Mouse (Mus musculus) forebrain, embryonic 13.5 days (tissue): ENCODE results near the gene Coro2b. TPM values are rescaled to one million over a fixed set of nuclear protein-coding genes. Genes with fewer than 3 reads are reported as not detected.

Experiments
- ATAC-seq: fragments of 200-750 bp; cut with Nextera tagmentation; 2 replicates; pipeline ENCODE4 v1.8.0; 2017
- H3K27ac ChIP-seq: fragments of 300-500 bp; sonication (generic); 2 replicates; pipeline ENCODE4 v1.5.1; 2015; ENCODE audit warnings: inconsistent platforms, mild to moderate bottlenecking, moderate library complexity
- H3K27me3 ChIP-seq: fragments of 300-500 bp; sonication (generic); 2 replicates; pipeline ENCODE4 v1.6.1; 2015; ENCODE audit warnings: mild to moderate bottlenecking, inconsistent platforms
- H3K36me3 ChIP-seq: fragments of 300-500 bp; sonication (generic); 2 replicates; pipeline ENCODE4 v1.6.1; 2015; ENCODE audit warnings: mild to moderate bottlenecking, inconsistent platforms; ENCODE audit not compliant: poor library complexity, severe bottlenecking
- H3K4me1 ChIP-seq: fragments of 300-500 bp; sonication (generic); 2 replicates; pipeline ENCODE4 v1.6.1; 2015; ENCODE audit warnings: inconsistent platforms
- H3K4me2 ChIP-seq: fragments of 300-500 bp; sonication (generic); 2 replicates; pipeline ENCODE4 v1.6.1; 2015; ENCODE audit warnings: inconsistent platforms, mild to moderate bottlenecking, moderate library complexity
- H3K4me3 ChIP-seq: fragments of 300-500 bp; sonication (generic); 2 replicates; pipeline ENCODE4 v1.5.1; 2015; ENCODE audit warnings: mild to moderate bottlenecking, inconsistent platforms
- H3K9ac ChIP-seq: fragments of 300-500 bp; sonication (generic); 2 replicates; pipeline ENCODE4 v1.6.1; 2015; ENCODE audit warnings: mild to moderate bottlenecking, inconsistent platforms
- H3K9me3 ChIP-seq: fragments of 300-500 bp; sonication (generic); replicated peaks from 2 replicates; pipeline ENCODE4 v1.6.1; 2016; ENCODE audit warnings: inconsistent platforms
- WGBS: fragments of 180-500 bp; shearing (Covaris S2); methylation state at CpG from one replicate; pipeline ENCODE4 v1.1.7; 2015; 5-methylcytosine and 5-hydroxymethylcytosine counted together
- polyA plus RNA-seq: library from polyadenylated mRNA; unstranded; fragments of >200 nt; fragmentation: Nextera tagmentation; extraction: Ambion mirVana; gene quantifications from 2 replicates; pipeline ENCODE4 v1.2.1, GENCODE M21; 2015

The Coro2b gene
- polyA plus RNA-seq, 1 experiment from 2014 or later, result 37.0 TPM

DNA sequence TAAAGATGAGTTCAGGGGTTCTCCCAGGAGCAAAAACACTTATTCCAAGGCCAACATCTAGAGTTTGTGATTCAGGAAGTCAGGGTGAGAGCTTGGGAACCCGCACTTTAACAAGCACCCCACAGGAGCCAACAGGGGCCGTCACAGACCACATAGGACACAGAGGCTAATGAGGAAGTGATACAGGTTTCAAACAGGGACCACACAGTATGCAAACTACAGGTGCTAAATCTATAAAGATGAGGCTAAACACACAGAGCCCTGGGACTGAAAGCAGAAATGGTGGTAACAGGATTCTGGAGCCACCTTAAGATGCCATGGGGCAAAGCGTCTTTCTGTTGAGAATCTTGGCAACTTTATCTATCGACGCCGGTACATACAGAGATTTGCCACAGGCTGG is 27.2 kb downstream of the Coro2b start:
- Histone ChIP-seq H3K36me3 (no peaks in the 10 kb centered on the region), H3K4me1 (peaks cover 62% of the 10 kb centered on the region), H3K27me3 (no peaks in the 10 kb centered on the region), H3K9ac (no peak overlapping the region), H3K4me2 (no peak overlapping the region), H3K27ac (peak overlapping the region; percentile 63; the same call in 1 of the 2 replicates), H3K4me3 (no peak overlapping the region), H3K9me3 (no peaks in the 10 kb centered on the region)
- no peak for ATAC-seq
- 89% methylated on average over 6 of the region's 6 CpGs for WGBS

DNA sequence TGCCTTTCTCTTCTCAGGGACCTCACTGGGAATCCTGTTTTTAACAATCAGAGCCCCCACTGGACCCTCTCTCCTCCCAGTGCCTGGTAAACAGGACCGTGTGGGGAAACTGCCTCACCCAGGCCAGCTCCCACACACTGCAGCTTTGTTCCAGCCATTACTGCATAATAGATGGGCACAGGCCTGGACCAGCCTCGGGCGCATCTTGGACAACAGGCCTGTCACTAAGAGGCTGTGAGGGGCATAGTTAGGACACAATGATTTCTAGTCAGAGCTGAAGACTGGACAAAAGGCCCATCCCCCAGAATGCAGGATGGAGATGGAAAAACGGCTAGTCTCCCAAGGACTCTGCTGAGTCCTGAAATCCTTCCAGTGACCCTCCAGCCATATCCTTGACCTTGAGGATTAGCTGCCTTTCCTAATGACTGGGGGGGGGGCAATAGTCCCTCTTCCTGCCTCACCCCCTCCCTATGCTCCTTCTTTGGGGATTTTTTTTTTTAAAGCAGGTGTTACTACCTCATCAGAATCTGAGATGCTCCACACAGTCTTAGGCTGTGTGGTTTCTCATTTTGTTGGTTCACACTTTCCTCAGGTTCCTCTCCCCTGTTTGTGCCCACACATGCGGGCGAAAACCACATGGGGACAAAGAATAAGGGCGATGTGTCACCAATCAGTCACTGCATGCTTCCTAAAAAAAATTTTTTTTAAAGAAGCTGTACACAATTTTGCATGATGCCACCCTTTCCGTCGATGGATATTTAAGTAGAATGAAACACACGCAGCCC is 27.9 kb downstream of the Coro2b start:
- H3K9ac ChIP-seq, result peak overlapping the region; percentile 37
- no peak overlapping the region for H3K4me3 ChIP-seq
- H3K36me3 ChIP-seq, result no peaks in the 10 kb centered on the region
- H3K4me1 ChIP-seq, result peaks cover 62% of the 10 kb centered on the region
- H3K27me3 ChIP-seq, result no peaks in the 10 kb centered on the region
- no peaks in the 10 kb centered on the region for H3K9me3 ChIP-seq
- no peak overlapping the region for H3K4me2 ChIP-seq
- WGBS, result 61% methylated on average over 10 of the region's 10 CpGs
- ATAC-seq, result no peak
- peak overlapping the region; percentile 54 for H3K27ac ChIP-seq

DNA sequence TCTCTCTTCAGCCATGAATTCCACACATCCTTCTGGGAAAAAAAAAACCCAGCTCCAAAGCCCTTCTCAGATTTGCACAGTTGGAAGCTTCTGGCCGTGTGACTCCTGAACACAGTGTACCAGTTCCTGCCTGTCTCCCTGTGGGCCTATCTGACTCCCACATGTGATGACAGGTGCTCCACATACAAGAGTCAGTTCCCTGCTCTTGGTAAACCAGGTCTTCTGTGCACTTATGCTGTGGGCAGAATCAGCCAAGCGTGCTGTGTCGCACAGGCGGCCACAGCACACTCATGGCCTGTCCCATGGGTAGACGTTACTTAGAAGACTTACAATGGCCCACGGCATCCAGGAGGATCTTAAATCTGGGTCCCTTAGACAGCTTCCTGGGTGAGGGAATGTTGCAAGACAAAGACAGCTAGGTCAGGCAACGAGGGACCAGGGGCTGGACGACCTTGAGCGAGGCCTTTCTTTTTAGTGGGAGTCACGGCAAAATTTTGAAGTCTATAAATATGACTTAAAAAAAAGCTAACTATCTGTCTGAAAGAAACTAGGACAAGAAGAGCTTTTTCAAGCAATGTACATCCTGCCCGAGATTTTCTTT is 30.3 kb downstream of the Coro2b start:
- Histone ChIP-seq H3K9me3 (no peaks in the 10 kb centered on the region), H3K4me2 (no peak overlapping the region), H3K27ac (0 out of 2 replicates have a peak overlapping the region, but pooled peaks have one; percentile 22), H3K4me3 (no peak overlapping the region), H3K36me3 (no peaks in the 10 kb centered on the region), H3K4me1 (peaks cover 56% of the 10 kb centered on the region), H3K9ac (no peak overlapping the region), H3K27me3 (no peaks in the 10 kb centered on the region)
- no peak for ATAC-seq
- WGBS, result 90% methylated on average over 11 of the region's 11 CpGs

DNA sequence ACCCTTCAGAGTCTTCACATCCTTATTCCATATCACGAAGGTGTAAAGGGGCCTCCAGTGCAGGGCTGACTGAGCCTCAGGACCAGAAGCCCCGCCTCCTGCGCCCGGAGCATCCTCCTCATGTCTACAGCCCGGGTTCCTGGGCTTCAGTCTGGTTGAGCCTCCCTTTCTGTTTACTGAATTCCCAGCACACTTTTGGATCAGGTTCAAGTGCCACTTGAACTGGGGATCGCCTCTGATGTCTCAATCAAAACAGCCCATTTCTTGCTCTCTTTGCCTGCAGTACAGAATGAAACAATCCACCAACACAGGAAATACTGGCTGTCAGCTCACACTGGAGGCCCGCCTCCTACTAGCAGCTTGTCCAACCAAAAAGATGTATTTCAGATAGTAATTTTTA is 32.7 kb downstream of the Coro2b start:
- Histone ChIP-seq H3K4me3 (no peak overlapping the region), H3K4me2 (no peak overlapping the region), H3K36me3 (peaks cover 7% of the 10 kb centered on the region), H3K27me3 (no peaks in the 10 kb centered on the region), H3K4me1 (peaks cover 31% of the 10 kb centered on the region), H3K9me3 (no peaks in the 10 kb centered on the region), H3K27ac (no peak overlapping the region), H3K9ac (no peak overlapping the region)
- WGBS, result 52% methylated on average over 7 of the region's 7 CpGs
- ATAC-seq, result 0 out of 2 replicates have a peak, but pooled peaks have one; percentile 53

DNA sequence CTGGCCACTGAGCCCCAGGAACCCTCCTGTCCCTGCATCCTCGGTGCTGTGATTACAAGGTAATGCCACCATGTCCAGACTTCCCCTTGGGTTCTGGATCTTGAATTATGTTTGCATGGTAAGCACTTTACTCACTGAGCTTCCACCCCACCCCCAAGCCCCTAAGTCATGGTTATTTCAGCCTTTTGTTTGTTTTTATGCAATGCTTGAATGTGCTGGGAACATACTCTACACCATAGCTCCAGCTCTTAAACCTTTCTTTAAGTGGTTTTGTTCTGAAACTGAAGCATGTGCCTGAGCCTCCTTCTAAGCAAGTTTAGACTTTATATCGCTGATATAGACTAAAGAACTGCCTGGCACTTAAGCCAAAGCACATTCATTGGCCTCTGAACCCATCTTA is 34.5 kb downstream of the Coro2b start:
- Histone ChIP-seq H3K9me3 (no peaks in the 10 kb centered on the region), H3K4me1 (peaks cover 24% of the 10 kb centered on the region), H3K4me2 (no peak overlapping the region), H3K27me3 (no peaks in the 10 kb centered on the region), H3K36me3 (peaks cover 7% of the 10 kb centered on the region), H3K9ac (no peak overlapping the region), H3K27ac (no peak overlapping the region), H3K4me3 (no peak overlapping the region)
- 78% methylated on average over 2 of the region's 2 CpGs for WGBS
- no peak for ATAC-seq

DNA sequence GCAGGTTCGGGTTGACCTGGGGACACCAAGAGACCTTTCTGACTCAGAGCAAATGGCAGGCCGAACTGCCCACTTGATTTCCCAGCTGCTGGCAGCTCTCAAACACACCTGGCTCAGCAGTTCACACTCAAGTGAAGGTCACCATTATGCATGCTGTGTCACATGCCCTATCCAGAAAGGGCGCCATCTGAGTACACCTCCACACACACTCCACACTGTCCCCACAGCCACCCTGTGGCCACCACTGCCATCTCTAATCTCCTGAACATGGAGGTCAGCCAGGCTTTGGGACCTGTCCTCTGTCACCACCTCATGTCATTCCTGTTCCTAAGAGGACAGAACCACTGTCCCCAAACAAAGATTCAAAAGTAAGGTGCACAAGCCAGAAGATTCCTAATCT is 35.3 kb downstream of the Coro2b start:
- Histone ChIP-seq H3K4me1 (peaks cover 25% of the 10 kb centered on the region), H3K27ac (no peak overlapping the region), H3K9me3 (no peaks in the 10 kb centered on the region), H3K36me3 (peaks cover 7% of the 10 kb centered on the region), H3K4me3 (no peak overlapping the region), H3K4me2 (no peak overlapping the region), H3K27me3 (no peaks in the 10 kb centered on the region), H3K9ac (no peak overlapping the region)
- WGBS, result 93% methylated on average over 3 of the region's 3 CpGs
- ATAC-seq, result no peak

DNA sequence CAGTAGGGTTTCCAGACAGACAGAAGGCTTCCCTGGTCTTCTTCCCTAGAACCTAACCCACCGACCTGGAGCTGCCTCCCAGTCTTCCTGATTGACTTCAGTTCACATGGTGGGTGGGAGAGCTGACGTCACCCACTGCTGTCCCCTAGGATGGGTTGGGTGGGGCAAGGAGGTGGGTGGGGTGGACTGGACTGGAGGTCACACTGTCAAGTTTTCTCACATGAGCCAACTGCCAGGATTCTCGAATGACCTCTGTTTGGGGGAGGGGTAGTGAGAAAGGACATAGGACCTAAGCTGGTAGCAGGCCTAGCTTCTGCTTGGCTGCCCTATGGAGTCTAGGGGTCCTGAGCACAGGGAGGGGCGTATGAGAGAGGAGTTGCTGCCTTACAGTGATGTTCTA is 36.8 kb downstream of the Coro2b start:
- Histone ChIP-seq H3K4me3 (no peak overlapping the region), H3K27me3 (no peaks in the 10 kb centered on the region), H3K4me2 (no peak overlapping the region), H3K36me3 (peaks cover 7% of the 10 kb centered on the region), H3K27ac (no peak overlapping the region), H3K9ac (no peak overlapping the region), H3K9me3 (no peaks in the 10 kb centered on the region), H3K4me1 (peaks cover 25% of the 10 kb centered on the region)
- ATAC-seq, result no peak
- 87% methylated on average over 4 of the region's 4 CpGs for WGBS

DNA sequence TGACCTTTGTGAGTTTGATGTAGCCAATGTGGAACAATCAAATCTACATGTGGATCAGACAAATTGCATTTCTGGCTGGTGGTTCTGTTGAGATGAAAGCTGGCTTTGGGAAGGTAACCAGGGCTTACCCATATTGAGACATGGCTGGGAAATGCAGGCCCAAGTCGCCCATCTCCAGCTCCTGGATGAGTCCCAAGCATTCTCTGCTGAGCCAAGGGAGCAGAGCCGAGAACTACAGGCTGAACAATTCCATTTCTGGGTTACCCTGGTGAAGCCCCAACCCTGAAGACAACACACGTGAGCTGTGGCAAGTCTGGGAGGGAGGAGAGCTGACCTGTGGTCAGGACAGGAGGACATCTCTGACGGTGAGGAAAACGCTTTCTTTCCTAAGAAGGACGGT is 37.9 kb downstream of the Coro2b start:
- Histone ChIP-seq H3K36me3 (peaks cover 7% of the 10 kb centered on the region), H3K4me3 (no peak overlapping the region), H3K9ac (no peak overlapping the region), H3K4me1 (peaks cover 16% of the 10 kb centered on the region), H3K9me3 (no peaks in the 10 kb centered on the region), H3K27ac (no peak overlapping the region), H3K27me3 (no peaks in the 10 kb centered on the region), H3K4me2 (no peak overlapping the region)
- 84% methylated on average over 6 of the region's 6 CpGs for WGBS
- no peak for ATAC-seq

DNA sequence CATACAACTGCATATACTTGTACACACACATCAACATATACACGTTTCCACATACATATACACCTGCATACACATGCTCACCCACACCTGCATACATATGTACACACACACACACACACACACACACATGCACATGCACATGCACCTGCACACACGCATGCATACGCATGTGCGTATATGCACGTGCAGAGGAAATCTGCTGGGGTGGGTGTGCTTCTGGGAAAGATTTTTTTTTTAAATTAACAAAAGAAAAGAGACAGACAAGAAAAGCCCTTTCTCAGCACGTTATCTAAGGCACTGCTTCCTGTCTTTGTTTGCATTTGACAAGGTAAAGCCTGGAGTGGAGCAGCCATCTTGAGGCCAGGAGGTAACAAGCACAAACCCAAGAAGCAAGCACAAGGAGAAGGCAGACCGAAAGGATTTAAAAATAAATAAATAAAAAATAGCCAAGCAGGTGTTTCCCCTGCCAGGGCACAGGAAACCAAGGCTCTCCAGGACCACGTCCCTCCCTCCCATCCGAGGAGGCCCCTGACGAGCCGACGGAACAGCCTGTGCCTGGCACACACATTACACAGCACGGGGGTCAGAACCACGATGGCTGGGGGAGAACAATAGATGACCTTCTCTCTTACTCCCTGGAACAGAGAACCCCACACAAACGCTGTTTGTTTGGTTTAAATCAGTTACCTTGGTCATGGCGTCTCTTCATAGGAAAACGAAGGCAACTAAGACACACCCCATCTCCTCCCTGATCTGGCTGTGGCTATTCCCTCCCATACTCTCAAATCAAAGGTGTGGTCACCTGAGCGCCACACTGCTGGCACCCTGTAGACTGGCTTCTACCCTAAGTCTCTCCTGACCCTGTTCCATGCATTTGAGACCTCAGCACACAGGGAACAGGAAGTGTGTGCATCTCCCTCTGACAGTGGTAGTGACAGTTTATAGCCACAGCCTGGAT is 39.4 kb downstream of the Coro2b start:
- Histone ChIP-seq H3K27me3 (no peaks in the 10 kb centered on the region), H3K4me2 (no peak overlapping the region), H3K4me3 (no peak overlapping the region), H3K27ac (peak overlapping the region; percentile 15), H3K9me3 (no peaks in the 10 kb centered on the region), H3K36me3 (peaks cover 7% of the 10 kb centered on the region), H3K9ac (no peak overlapping the region), H3K4me1 (peaks cover 22% of the 10 kb centered on the region)
- ATAC-seq, result no peak; the same call in 1 of the 2 replicates
- WGBS, result 65% methylated on average over 18 of the region's 18 CpGs

DNA sequence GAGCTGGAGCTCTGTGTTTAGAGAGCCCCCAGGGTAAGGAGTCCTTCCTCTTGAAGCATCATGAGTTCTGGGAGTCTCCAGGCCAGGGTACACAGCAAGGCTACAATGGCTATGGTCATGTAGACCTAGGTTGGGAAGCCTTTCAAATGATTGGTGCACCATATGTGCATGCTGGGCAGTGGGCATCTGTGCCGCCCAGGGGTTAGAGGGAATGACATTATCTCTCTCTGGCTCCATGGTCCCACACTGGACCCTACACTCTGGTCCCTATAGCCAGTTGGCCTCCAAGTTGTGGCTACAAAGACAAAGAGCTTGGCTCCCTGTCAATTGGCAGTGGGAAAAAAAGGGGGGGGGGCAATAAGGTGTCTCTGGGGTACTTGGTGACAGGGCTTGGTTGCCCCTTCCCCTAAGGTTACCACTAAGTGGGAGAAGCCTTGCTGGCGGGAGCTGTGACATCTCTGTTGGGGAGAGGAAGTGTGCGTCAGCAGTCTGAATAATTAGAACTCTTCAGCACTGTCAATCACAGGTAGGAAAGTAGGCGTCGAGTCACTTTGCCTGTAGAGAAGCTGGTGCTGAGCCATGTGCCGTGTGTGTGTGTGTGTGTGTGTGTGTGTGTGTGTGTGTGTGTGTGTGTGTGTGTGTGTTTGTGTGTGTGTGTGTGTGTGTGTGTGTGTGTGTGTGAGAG is 44.4 kb downstream of the Coro2b start:
- H3K27me3 ChIP-seq, result no peaks in the 10 kb centered on the region
- H3K9me3 ChIP-seq, result no peaks in the 10 kb centered on the region
- no peak overlapping the region for H3K4me3 ChIP-seq
- no peak overlapping the region for H3K4me2 ChIP-seq
- 65% methylated on average over 6 of the region's 6 CpGs for WGBS
- H3K27ac ChIP-seq, result no peak overlapping the region
- peaks cover 37% of the 10 kb centered on the region for H3K4me1 ChIP-seq
- no peak overlapping the region for H3K9ac ChIP-seq
- peak; percentile 43; the same call in 1 of the 2 replicates for ATAC-seq
- 0 out of 2 replicates have a peak, but pooled peaks cover 8% of the 10 kb centered on the region for H3K36me3 ChIP-seq

DNA sequence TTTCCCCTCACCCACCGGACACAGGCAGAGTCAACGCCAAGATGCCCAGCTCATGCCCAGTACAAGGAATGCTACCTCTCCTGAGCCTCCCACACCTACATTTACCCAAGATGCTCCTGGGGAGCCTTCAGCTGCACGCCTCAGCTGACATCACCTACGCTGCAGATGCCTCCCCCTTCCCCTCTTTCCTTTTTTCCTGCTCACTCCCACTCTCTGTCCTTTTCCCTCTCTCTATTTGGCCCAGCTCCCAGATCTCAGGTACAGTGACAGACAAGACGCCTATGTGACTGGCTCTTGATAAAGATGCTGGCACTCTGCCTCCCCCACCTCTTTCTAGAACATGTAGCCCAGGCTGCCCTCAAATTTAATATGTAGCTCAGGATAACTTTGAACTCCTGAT is 45.2 kb downstream of the Coro2b start:
- Histone ChIP-seq H3K4me1 (peaks cover 43% of the 10 kb centered on the region), H3K9me3 (no peaks in the 10 kb centered on the region), H3K27me3 (no peaks in the 10 kb centered on the region), H3K27ac (0 out of 2 replicates have a peak overlapping the region, but pooled peaks have one; percentile 1), H3K36me3 (peaks cover 13% of the 10 kb centered on the region; the same call in 1 of the 2 replicates), H3K4me3 (no peak overlapping the region), H3K4me2 (no peak overlapping the region), H3K9ac (no peak overlapping the region)
- 68% methylated on average over 5 of the region's 5 CpGs for WGBS
- no peak for ATAC-seq
